Mouse (Mus musculus) hindbrain, embryonic 10.5 days (tissue): Measurements from ENCODE around the gene Ubxn4. TPM values are rescaled to one million over a fixed set of nuclear protein-coding genes. Genes with fewer than 3 reads are reported as not detected.

Source experiments
- DNase-seq: peaks from one replicate; pipeline ENCODE4 v3.0.0-alpha.2; 2017; ENCODE audit warnings: low spot score
- H3K27ac ChIP-seq: fragments of 300-500 bp; sonication (generic); 2 replicates; pipeline ENCODE4 v1.5.1; 2016; ENCODE audit warnings: mild to moderate bottlenecking, moderate library complexity
- H3K27me3 ChIP-seq: fragments of 300-500 bp; sonication (generic); 2 replicates; pipeline ENCODE4 v1.6.1; 2016; ENCODE audit warnings: mild to moderate bottlenecking; ENCODE audit not compliant: poor library complexity, insufficient read depth, severe bottlenecking
- H3K36me3 ChIP-seq: fragments of 300-500 bp; sonication (generic); 2 replicates; pipeline ENCODE4 v1.6.1; 2016; ENCODE audit warnings: mild to moderate bottlenecking, moderate library complexity
- H3K4me1 ChIP-seq: fragments of 300-500 bp; sonication (generic); replicated peaks from 2 replicates; pipeline ENCODE4 v1.6.1; 2016; ENCODE audit warnings: mild to moderate bottlenecking
- H3K4me3 ChIP-seq: fragments of 300-500 bp; sonication (generic); 2 replicates; pipeline ENCODE4 v1.5.1; 2016; ENCODE audit warnings: mild to moderate bottlenecking, moderate library complexity
- H3K9me3 ChIP-seq: fragments of 300-500 bp; sonication (generic); 2 replicates; pipeline ENCODE4 v1.6.1; 2016; ENCODE audit warnings: mild to moderate bottlenecking, moderate library complexity
- WGBS: fragments of 180-500 bp; shearing (Covaris S2); methylation state at CpG from one replicate; pipeline ENCODE4 v1.1.7; 2016; 5-methylcytosine and 5-hydroxymethylcytosine counted together
- microRNA counts: library from miRNA; unstranded; fragments of <30 nt; microRNA quantifications from one replicate; lab custom pipeline; 2017
- polyA plus RNA-seq: library from polyadenylated mRNA; unstranded; fragments of >200 nt; fragmentation: Nextera tagmentation; extraction: Ambion mirVana; gene quantifications from 2 replicates; pipeline ENCODE4 v1.2.1, GENCODE M21; 2016

Gene Ubxn4
- polyA plus RNA-seq, 1 experiment from 2014 or later, result 57.8 TPM

GRCm38 (mm10) chr1:128324776-128325175 is 81.0 kb downstream of the Ubxn4 start:
- DNase-seq, result no peak
- WGBS, result 82% methylated on average over 2 of the region's 2 CpGs
- Histone ChIP-seq H3K36me3 (peaks cover 57% of the 10 kb centered on the region), H3K4me3 (no peak overlapping the region), H3K9me3 (no peaks in the 10 kb centered on the region), H3K27me3 (no peaks in the 10 kb centered on the region), H3K4me1 (no peaks in the 10 kb centered on the region), H3K27ac (no peak overlapping the region)

- peaks cover 81% of the 10 kb centered on the region for H3K36me3 ChIP-seq
- WGBS, result 89% methylated on average over 1 of the region's 1 CpGs
- H3K4me3 ChIP-seq, result no peak overlapping the region
- H3K27me3 ChIP-seq, result no peaks in the 10 kb centered on the region
- H3K27ac ChIP-seq, result no peak overlapping the region
- no peaks in the 10 kb centered on the region for H3K9me3 ChIP-seq
- no peaks in the 10 kb centered on the region for H3K4me1 ChIP-seq
- DNase-seq, result no peak
Observed at GRCm38 (mm10) chr1:128327165-128327564, 83.4 kb downstream of the Ubxn4 start.

- Histone ChIP-seq H3K9me3 (no peaks in the 10 kb centered on the region), H3K4me3 (no peak within 1 kb of the TSS), H3K27me3 (no peaks in the 10 kb centered on the region), H3K27ac (no peak within 1 kb of the TSS), H3K36me3 (peaks cover 91% of the 10 kb centered on the region), H3K4me1 (no peaks in the 10 kb centered on the region)
- DNase-seq, result no peak
- WGBS, result 82% methylated on average over 3 of the region's 3 CpGs
Observed at GRCm38 (mm10) chr1:128328218-128328617, 84.5 kb downstream of the Ubxn4 start, which contains the start of gene Lct. TSS of gene Lct (minus strand) at chr1:128328318.

MicroRNA genes within 50 kb of the gene (microRNA counts, 519-probe panel; counts per million panel counts)
- 1,255 counts per million, percentile 77 among the panel's probes with 10 or more counts for microRNA mmu-miR-128 (lab: Ali Mortazavi, UCI)

Other genes with a start within 250 kb of the Ubxn4 start
- gene Zranb3, start 140.9 kb upstream of the Ubxn4 start, polyA plus RNA-seq, result 10.4 and 15.6 TPM in 2 replicates
- 75.5 and 79.0 TPM in 2 replicates for gene R3hdm1, start 140.7 kb upstream of the Ubxn4 start, polyA plus RNA-seq
- gene Lct, start 84.4 kb downstream of the Ubxn4 start, polyA plus RNA-seq, result 0.05 and 0.11 TPM in 2 replicates
- gene Mcm6, start 115.7 kb downstream of the Ubxn4 start, polyA plus RNA-seq, result 267 and 350 TPM in 2 replicates
- gene Dars, start 173.4 kb downstream of the Ubxn4 start, polyA plus RNA-seq, result 200 and 214 TPM in 2 replicates